ENCODE assay signal across 8 mouse cellular contexts in the genomic region with DNA sequence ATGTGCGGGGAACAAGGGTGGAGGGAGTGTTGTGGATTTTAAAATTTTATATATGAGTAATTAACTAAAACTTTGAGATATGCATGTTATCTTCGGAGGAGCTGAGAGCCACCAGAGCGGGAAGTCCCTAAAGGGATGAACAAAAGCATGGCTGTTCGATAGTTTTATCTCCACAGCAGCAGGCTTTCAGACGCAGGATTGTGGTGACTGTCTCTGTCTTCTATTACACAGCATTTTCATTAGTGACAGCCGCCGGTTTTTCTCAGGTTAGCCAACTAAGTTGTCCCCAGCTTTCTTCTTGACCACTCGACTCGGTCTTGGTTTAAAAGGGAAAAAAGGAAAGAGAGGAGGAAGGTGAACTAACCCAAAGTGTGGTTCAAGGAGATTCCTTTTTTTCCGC. TPM values are rescaled to one million over a fixed set of nuclear protein-coding genes. Genes with fewer than 3 reads are reported as not detected.
A peak's percentile ranks its signal among the peaks of the same experiment; 100 is the strongest.
DNase-seq lines count a peak whose midpoint lies in the region; ATAC-seq and TF ChIP-seq lines count a peak whose summit lies in the region.

No protein-coding gene starts in this region.

- H3K9ac ChIP-seq in kidney, embryonic 14.5 days (ENCODE audit: low read depth, low read length) = peak overlapping the region; percentile 49
- peak overlapping the region; percentile 66 for H3K9ac ChIP-seq in hindbrain, embryonic 14.5 days
- H3K9ac ChIP-seq in midbrain, embryonic 13.5 days (replicated peaks) = peak overlapping the region; percentile 75

- no peaks in the 10 kb centered on the region for H3K9me3 ChIP-seq in kidney, embryonic 14.5 days (ENCODE audit: control insufficient read depth, low read length)
- H3K9me3 ChIP-seq in hindbrain, embryonic 14.5 days (ENCODE audit: control insufficient read depth, low read length) = no peaks in the 10 kb centered on the region
- no peaks in the 10 kb centered on the region for H3K9me3 ChIP-seq in midbrain, embryonic 13.5 days

- H3K4me2 ChIP-seq in kidney, embryonic 14.5 days (replicated peaks; ENCODE audit: low read depth, low read length) = peak overlapping the region; percentile 53
- peak overlapping the region; percentile 55 for H3K4me2 ChIP-seq in hindbrain, embryonic 14.5 days (replicated peaks)
- peak overlapping the region; percentile 66 for H3K4me2 ChIP-seq in midbrain, embryonic 13.5 days (replicated peaks)

- TF ChIP-seq CTCF in bone marrow macrophage, adult 2 months (IDR thresholded peaks at IDR 0.05; ENCODE audit: low read depth, low read length) = no peak

- DNase-seq in kidney, postnatal 4 days = no peak
- DNase-seq in hindbrain, embryonic 14.5 days (ENCODE audit: low spot score) = no peak
- DNase-seq in right cerebral cortex, postnatal 14 days = no peak
- DNase-seq in gastrocnemius, postnatal 10 days = no peak
- no peak for DNase-seq in left cerebral cortex, adult 9 months (ENCODE audit: low spot score in 2 of 2)

- no peaks in the 10 kb centered on the region for H3K27me3 ChIP-seq in kidney, embryonic 14.5 days (ENCODE audit: control insufficient read depth, insufficient read depth, low read length)
- H3K27me3 ChIP-seq in hindbrain, embryonic 14.5 days (ENCODE audit: control insufficient read depth, insufficient read depth, low read length) = no peaks in the 10 kb centered on the region
- H3K27me3 ChIP-seq in midbrain, embryonic 13.5 days = peaks cover 6% of the 10 kb centered on the region; the same call in 1 of the 2 replicates

- H3K4me3 ChIP-seq in kidney, embryonic 14.5 days (ENCODE audit: low read length) = peak overlapping the region; percentile 81
- peak overlapping the region; percentile 74 for H3K4me3 ChIP-seq in bone marrow macrophage, adult 2 months (ENCODE audit: insufficient read depth, low read length)
- H3K4me3 ChIP-seq in hindbrain, embryonic 14.5 days (replicated peaks; ENCODE audit: low read length) = peak overlapping the region; percentile 75
- H3K4me3 ChIP-seq in midbrain, embryonic 13.5 days (replicated peaks) = peak overlapping the region; percentile 95

- no peaks in the 10 kb centered on the region for H3K36me3 ChIP-seq in kidney, embryonic 14.5 days (ENCODE audit: control insufficient read depth, insufficient read depth, low read length)
- no peaks in the 10 kb centered on the region for H3K36me3 ChIP-seq in hindbrain, embryonic 14.5 days (replicated peaks; ENCODE audit: control insufficient read depth, insufficient read depth)
- no peaks in the 10 kb centered on the region for H3K36me3 ChIP-seq in midbrain, embryonic 13.5 days

- 11% methylated on average over 10 of the region's 10 CpGs for WGBS in kidney, embryonic 14.5 days
- WGBS in hindbrain, embryonic 14.5 days = 11% methylated on average over 10 of the region's 10 CpGs
- WGBS in midbrain, embryonic 13.5 days = 10% methylated on average over 10 of the region's 10 CpGs

- H3K4me1 ChIP-seq in kidney, embryonic 14.5 days (ENCODE audit: control insufficient read depth, insufficient read depth, low read length) = peaks cover 11% of the 10 kb centered on the region
- H3K4me1 ChIP-seq in bone marrow macrophage, adult 2 months (ENCODE audit: control insufficient read depth, insufficient read depth, low read length) = peaks cover 4% of the 10 kb centered on the region; the same call in 1 of the 2 replicates
- H3K4me1 ChIP-seq in hindbrain, embryonic 14.5 days (replicated peaks; ENCODE audit: control insufficient read depth, insufficient read depth, low read length) = peaks cover 27% of the 10 kb centered on the region
- peaks cover 34% of the 10 kb centered on the region for H3K4me1 ChIP-seq in midbrain, embryonic 13.5 days (replicated peaks)

- no peak for TF ChIP-seq POLR2A in bone marrow macrophage, adult 2 months (IDR thresholded peaks at IDR 0.05; ENCODE audit: borderline replicate concordance, low read depth, low read length)

- H3K27ac ChIP-seq in kidney, embryonic 14.5 days (ENCODE audit: low read depth, low read length) = no peak overlapping the region
- H3K27ac ChIP-seq in bone marrow macrophage, adult 2 months (ENCODE audit: insufficient read depth, low read depth, low read length) = 0 out of 2 replicates have a peak overlapping the region, but pooled peaks have one; percentile 13
- peak overlapping the region; percentile 62 for H3K27ac ChIP-seq in hindbrain, embryonic 14.5 days
- peak overlapping the region; percentile 74 for H3K27ac ChIP-seq in midbrain, embryonic 13.5 days

- ATAC-seq in kidney, embryonic 14.5 days (ENCODE audit: low FRiP score, low TSS enrichment) = no peak
- no peak for ATAC-seq in hindbrain, embryonic 14.5 days (ENCODE audit: low FRiP score)
- ATAC-seq in midbrain, embryonic 13.5 days = no peak

RNA-seq across cellular contexts. Expression of gene Daam1, which starts 0.7 kb away (rescaled TPM):
- polyA plus RNA-seq in kidney, embryonic 14.5 days (2014; fragmentation: Nextera tagmentation; extraction: Ambion mirVana) = 7.4 and 13.0 TPM in 2 replicates
- polyA plus RNA-seq in bone marrow macrophage, adult 2 months (2012; ENCODE audit: insufficient read depth, insufficient read length, missing spikeins) = 14.3 and 15.1 TPM in 2 replicates
- 41.2 and 44.2 TPM in 2 replicates for polyA plus RNA-seq in hindbrain, embryonic 14.5 days (2014; fragmentation: Nextera tagmentation; extraction: Ambion mirVana)
- polyA plus RNA-seq in midbrain, embryonic 13.5 days (2015; fragmentation: Nextera tagmentation; extraction: Ambion mirVana) = 24.2 and 24.4 TPM in 2 replicates
- total RNA-seq in gastrocnemius, postnatal 10 days (2021) = 10 to 100 TPM; 18.2 to 23.6 TPM
